Mouse (Mus musculus) liver, adult 2 months (tissue): ENCODE measurements around the gene Ralgps1. TPM values are rescaled to one million over a fixed set of nuclear protein-coding genes. Genes with fewer than 3 reads are reported as not detected.

ENCODE experiments used
- DNase-seq: peaks from one replicate; pipeline ENCODE4 v3.0.0-alpha.2; 2011; ENCODE audit warnings: low read depth, low spot score; ENCODE audit errors: extremely low read depth
- H3K27ac ChIP-seq: fragments of 200-500 bp; replicated peaks from 2 replicates; pipeline ENCODE4 v1.5.1; 2012; ENCODE audit warnings: low read depth, mild to moderate bottlenecking, control low read depth, inconsistent platforms, low read length; ENCODE audit not compliant: insufficient read depth
- H3K27me3 ChIP-seq: fragments of 200-500 bp; 2 replicates; pipeline ENCODE4 v1.6.1; 2012; ENCODE audit warnings: mild to moderate bottlenecking, moderate library complexity, low read length, inconsistent platforms; ENCODE audit not compliant: control insufficient read depth, insufficient read depth
- H3K36me3 ChIP-seq: fragments of 200-500 bp; 2 replicates; pipeline ENCODE4 v1.6.1; 2012; ENCODE audit warnings: low read length, inconsistent platforms; ENCODE audit not compliant: control insufficient read depth, insufficient read depth
- H3K4me1 ChIP-seq: fragments of 200-500 bp; 2 replicates; pipeline ENCODE4 v1.6.1; 2011; ENCODE audit warnings: low read length; ENCODE audit not compliant: control insufficient read depth, insufficient read depth
- H3K4me3 ChIP-seq: fragments of 200-500 bp; 2 replicates; pipeline ENCODE4 v1.5.1; 2011; ENCODE audit warnings: low read depth, mild to moderate bottlenecking, control low read depth, low read length, moderate library complexity; ENCODE audit not compliant: insufficient read depth
- H3K79me2 ChIP-seq: fragments of 200-500 bp; 2 replicates; pipeline ENCODE4 v1.6.1; 2012; ENCODE audit warnings: inconsistent platforms, mild to moderate bottlenecking, low read length, moderate library complexity; ENCODE audit not compliant: control insufficient read depth, insufficient read depth
- H3K9ac ChIP-seq: fragments of 200-500 bp; 2 replicates; pipeline ENCODE4 v1.6.1; 2012; ENCODE audit warnings: low read depth, mild to moderate bottlenecking, control low read depth, inconsistent platforms, low read length
- CTCF ChIP-seq: fragments of 200-500 bp; IDR thresholded peaks from 2 replicates; pipeline ENCODE4 v1.5.1; 2011; ENCODE audit warnings: low read depth, low read length, control low read depth
- POLR2A ChIP-seq: fragments of 200-500 bp; IDR thresholded peaks from 2 replicates; pipeline ENCODE4 v1.6.1; 2011; ENCODE audit warnings: low read length, control low read depth; ENCODE audit not compliant: insufficient read depth; ENCODE audit errors: extremely low read depth
- WGBS: fragments of 180-500 bp; shearing (Covaris S2); methylation state at CpG from one replicate; pipeline ENCODE4 v1.1.7; 2018; 5-methylcytosine and 5-hydroxymethylcytosine counted together
- polyA plus RNA-seq: library from polyadenylated mRNA; depleted of rRNA; stranded (reverse); fragments of >200 nt; gene quantifications from 2 replicates; pipeline ENCODE4 v1.2.3, GENCODE M21; 2012
- total RNA-seq: library from RNA; depleted of rRNA; stranded (reverse); fragments of >200 nt; gene quantifications from 2 replicates; pipeline ENCODE4 v1.2.3, GENCODE M21; 2014

The Ralgps1 gene
- total and polyA plus RNA-seq, 2 experiments = 2.6 to 3.3 TPM

GRCm38 (mm10) chr2:33160326-33160973 is 210.8 kb downstream of the Ralgps1 start:
- no peaks in the 10 kb centered on the region for H3K36me3 ChIP-seq
- DNase-seq = peak; percentile 34
- H3K27me3 ChIP-seq = no peaks in the 10 kb centered on the region
- TF ChIP-seq CTCF (no peak), POLR2A (no peak)
- H3K4me3 ChIP-seq = no peak overlapping the region
- H3K4me1 ChIP-seq = no peaks in the 10 kb centered on the region
- H3K79me2 ChIP-seq = no peaks in the 10 kb centered on the region
- H3K27ac ChIP-seq = peak overlapping the region; percentile 17; the same call in 1 of the 2 replicates
- H3K9ac ChIP-seq = no peak overlapping the region
- WGBS = 85% methylated on average over 12 of the region's 12 CpGs

- Histone ChIP-seq H3K36me3 (no peaks in the 10 kb centered on the region), H3K4me1 (no peaks in the 10 kb centered on the region), H3K27ac (peak overlapping the region; percentile 15; the same call in 1 of the 2 replicates), H3K9ac (no peak overlapping the region), H3K4me3 (no peak overlapping the region), H3K79me2 (no peaks in the 10 kb centered on the region), H3K27me3 (no peaks in the 10 kb centered on the region)
- no peak for TF ChIP-seq POLR2A
- TF ChIP-seq CTCF = no peak
- DNase-seq = no peak
- WGBS = 90% methylated on average over 7 of the region's 7 CpGs
Measured at GRCm38 (mm10) chr2:33159593-33159992, 211.7 kb downstream of the Ralgps1 start.

- no peaks in the 10 kb centered on the region for H3K79me2 ChIP-seq
- 87% methylated on average over 6 of the region's 6 CpGs for WGBS
Measured at GRCm38 (mm10) chr2:33158895-33159294, 212.4 kb downstream of the Ralgps1 start.

GRCm38 (mm10) chr2:33156283-33156781 is 215.0 kb downstream of the Ralgps1 start:
- H3K9ac ChIP-seq = no peak overlapping the region
- H3K79me2 ChIP-seq = no peaks in the 10 kb centered on the region
- H3K27ac ChIP-seq = no peak overlapping the region
- 89% methylated on average over 5 of the region's 5 CpGs for WGBS
- H3K36me3 ChIP-seq = no peaks in the 10 kb centered on the region
- no peak overlapping the region for H3K4me3 ChIP-seq
- no peaks in the 10 kb centered on the region for H3K4me1 ChIP-seq
- DNase-seq = no peak
- H3K27me3 ChIP-seq = no peaks in the 10 kb centered on the region
- no peak for TF ChIP-seq POLR2A
- no peak for TF ChIP-seq CTCF

More at GRCm38 (mm10) chr2:33158895-33159294, 212.4 kb downstream of the Ralgps1 start:
- Histone ChIP-seq H3K27ac (0 out of 2 replicates have a peak overlapping the region, but pooled peaks have one; percentile 5), H3K36me3 (no peaks in the 10 kb centered on the region), H3K4me1 (no peaks in the 10 kb centered on the region), H3K9ac (no peak overlapping the region), H3K4me3 (no peak overlapping the region), H3K27me3 (no peaks in the 10 kb centered on the region)
- DNase-seq = no peak
- no peak for TF ChIP-seq POLR2A
- TF ChIP-seq CTCF = no peak

GRCm38 (mm10) chr2:33154751-33155372 is 216.4 kb downstream of the Ralgps1 start:
- H3K4me3 ChIP-seq = no peak overlapping the region
- DNase-seq = peak; percentile 31
- WGBS = 45% methylated on average over 5 of the region's 5 CpGs
- H3K27me3 ChIP-seq = no peaks in the 10 kb centered on the region
- H3K4me1 ChIP-seq = no peaks in the 10 kb centered on the region
- no peak for TF ChIP-seq POLR2A
- TF ChIP-seq CTCF = peak; percentile 89
- no peaks in the 10 kb centered on the region for H3K79me2 ChIP-seq
- no peaks in the 10 kb centered on the region for H3K36me3 ChIP-seq
- no peak overlapping the region for H3K9ac ChIP-seq
- no peak overlapping the region for H3K27ac ChIP-seq

DNA sequence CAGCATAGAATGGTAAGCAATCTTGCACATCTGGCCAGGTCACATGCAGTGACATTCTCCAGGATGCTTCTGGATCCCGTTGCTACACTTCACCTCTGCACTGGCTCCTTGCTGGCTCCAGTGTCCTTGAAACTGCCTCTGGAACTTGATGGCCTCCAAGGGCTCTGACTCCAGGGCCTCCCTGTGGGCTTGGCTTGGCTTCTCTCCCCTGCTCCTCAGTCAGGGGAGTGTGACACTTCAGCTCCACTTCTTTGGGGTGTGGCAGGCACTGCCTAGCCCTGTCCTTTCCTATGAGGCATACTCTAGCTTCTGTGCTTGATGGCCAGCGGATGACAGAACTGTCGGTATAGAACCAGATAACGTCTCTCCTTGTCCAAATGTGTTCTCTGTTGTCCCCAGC is 224.3 kb downstream of the Ralgps1 start:
- Histone ChIP-seq H3K4me1 (no peaks in the 10 kb centered on the region), H3K9ac (no peak overlapping the region), H3K4me3 (no peak overlapping the region), H3K36me3 (no peaks in the 10 kb centered on the region), H3K27ac (no peak overlapping the region), H3K79me2 (no peaks in the 10 kb centered on the region), H3K27me3 (no peaks in the 10 kb centered on the region)
- TF ChIP-seq POLR2A (no peak), CTCF (no peak)
- 93% methylated on average over 4 of the region's 4 CpGs for WGBS
- DNase-seq = no peak
